Mouse (Mus musculus) thymus, adult 2 months (tissue): ENCODE data around the gene Btbd2. TPM values are rescaled to one million over a fixed set of nuclear protein-coding genes. Genes with fewer than 3 reads are reported as not detected.

Source experiments
- DNase-seq: peaks from one replicate; pipeline ENCODE4 v3.0.0; 2021
- H3K27ac ChIP-seq: fragments of 200-500 bp; 2 replicates; pipeline ENCODE4 v1.5.1; 2012; ENCODE audit warnings: low read length, control low read depth; ENCODE audit not compliant: control insufficient read depth, insufficient read depth
- H3K27me3 ChIP-seq: fragments of 200-500 bp; 2 replicates; pipeline ENCODE4 v1.6.1; 2012; ENCODE audit warnings: mild to moderate bottlenecking, low read length, moderate library complexity, mixed read lengths; ENCODE audit not compliant: control insufficient read depth, insufficient read depth
- H3K36me3 ChIP-seq: fragments of 200-500 bp; 2 replicates; pipeline ENCODE4 v1.6.1; 2012; ENCODE audit warnings: mild to moderate bottlenecking, low read length, moderate library complexity; ENCODE audit not compliant: control insufficient read depth, insufficient read depth
- H3K4me1 ChIP-seq: fragments of 200-500 bp; replicated peaks from 2 replicates; pipeline ENCODE4 v1.6.1; 2012; ENCODE audit warnings: low read length; ENCODE audit not compliant: control insufficient read depth, insufficient read depth
- H3K4me3 ChIP-seq: fragments of 200-500 bp; 2 replicates; pipeline ENCODE4 v1.5.1; 2012; ENCODE audit warnings: mild to moderate bottlenecking, low read length, control low read depth, moderate library complexity; ENCODE audit not compliant: control insufficient read depth, insufficient read depth
- CTCF ChIP-seq: fragments of 200-500 bp; IDR thresholded peaks from 2 replicates; pipeline ENCODE4 v1.5.1; 2012; ENCODE audit warnings: mild to moderate bottlenecking, control low read depth, low read length, moderate library complexity, borderline replicate concordance; ENCODE audit not compliant: control insufficient read depth, poor library complexity, insufficient read depth; ENCODE audit errors: extremely low read depth
- POLR2A ChIP-seq: fragments of 200-500 bp; IDR thresholded peaks from 2 replicates; pipeline ENCODE4 v1.6.1; 2012; ENCODE audit warnings: mild to moderate bottlenecking, low read length, control low read depth, moderate library complexity; ENCODE audit not compliant: control insufficient read depth, poor library complexity, insufficient read depth; ENCODE audit errors: extremely low read depth
- WGBS: fragments of 180-500 bp; shearing (Covaris S2); methylation state at CpG from one replicate; pipeline ENCODE4 v1.1.7; 2018; 5-methylcytosine and 5-hydroxymethylcytosine counted together
- polyA plus RNA-seq: library from polyadenylated mRNA; depleted of rRNA; stranded (reverse); fragments of >200 nt; gene quantifications from 2 replicates; pipeline ENCODE4 v1.2.3, GENCODE M21; 2012

Btbd2 gene
- polyA plus RNA-seq, 1 experiment = 94.7 TPM

GRCm38 (mm10) chr10:80701721-80702535, 45.1 kb upstream of the Btbd2 start, which contains the start of the genes Mob3a and Izumo4:
TSS of gene Mob3a (minus strand) at chr10:80701977.
TSS of gene Izumo4 (plus strand) at chr10:80702184.
- Histone ChIP-seq H3K27ac (peak within 1 kb of the TSS; percentile 94), H3K4me1 (peaks cover 39% of the 10 kb centered on the region), H3K27me3 (no peaks in the 10 kb centered on the region), H3K36me3 (0 out of 2 replicates have a peak, but pooled peaks cover under 1% of the 10 kb centered on the region), H3K4me3 (peak within 1 kb of the TSS; percentile 71)
- WGBS = under 1% methylated on average over 59 of the region's 59 CpGs
- peak; percentile 98 for DNase-seq
- TF ChIP-seq CTCF (peak; percentile 63; the same call in 1 of the 2 replicates), POLR2A (peak; percentile 16; the same call in 1 of the 2 replicates)

- peaks cover 51% of the 10 kb centered on the region for H3K4me1 ChIP-seq
- WGBS = 2% methylated on average over 4 of the region's 4 CpGs
- peak overlapping the region; percentile 52 for H3K4me3 ChIP-seq
- no peak for TF ChIP-seq POLR2A
- TF ChIP-seq CTCF = no peak
- H3K36me3 ChIP-seq = no peaks in the 10 kb centered on the region
- peak overlapping the region; percentile 94 for H3K27ac ChIP-seq
- H3K27me3 ChIP-seq = no peaks in the 10 kb centered on the region
- peak; percentile 66 for DNase-seq
Observed at GRCm38 (mm10) chr10:80700732-80701131, 43.9 kb upstream of the Btbd2 start.

GRCm38 (mm10) chr10:80700038-80700504, 43.2 kb upstream of the Btbd2 start:
- DNase-seq = peak; percentile 25
- WGBS = 10% methylated on average over 7 of the region's 7 CpGs
- Histone ChIP-seq H3K4me1 (peaks cover 55% of the 10 kb centered on the region), H3K27me3 (no peaks in the 10 kb centered on the region), H3K36me3 (no peaks in the 10 kb centered on the region), H3K4me3 (peak overlapping the region; percentile 52), H3K27ac (peak overlapping the region; percentile 94)
- TF ChIP-seq CTCF = no peak
- no peak for TF ChIP-seq POLR2A

GRCm38 (mm10) chr10:80698605-80699004, 41.7 kb upstream of the Btbd2 start:
- peak; percentile 34 for DNase-seq
- Histone ChIP-seq H3K4me3 (peak overlapping the region; percentile 7), H3K36me3 (no peaks in the 10 kb centered on the region), H3K4me1 (peaks cover 68% of the 10 kb centered on the region), H3K27me3 (no peaks in the 10 kb centered on the region), H3K27ac (peak overlapping the region; percentile 77)
- 54% methylated on average over 9 of the region's 9 CpGs for WGBS
- no peak for TF ChIP-seq CTCF
- no peak for TF ChIP-seq POLR2A

GRCm38 (mm10) chr10:80697812-80698211, 40.9 kb upstream of the Btbd2 start:
- no peak for TF ChIP-seq CTCF
- TF ChIP-seq POLR2A = no peak
- Histone ChIP-seq H3K36me3 (no peaks in the 10 kb centered on the region), H3K27ac (peak overlapping the region; percentile 77), H3K27me3 (no peaks in the 10 kb centered on the region), H3K4me3 (no peak overlapping the region), H3K4me1 (peaks cover 68% of the 10 kb centered on the region)
- 48% methylated on average over 9 of the region's 9 CpGs for WGBS
- DNase-seq = peak; percentile 30

GRCm38 (mm10) chr10:80697393-80697787, 40.5 kb upstream of the Btbd2 start:
- H3K4me3 ChIP-seq = no peak overlapping the region
- H3K4me1 ChIP-seq = peaks cover 70% of the 10 kb centered on the region

More at GRCm38 (mm10) chr10:80697393-80697787, 40.5 kb upstream of the Btbd2 start:
- H3K27ac ChIP-seq = peak overlapping the region; percentile 77
- H3K36me3 ChIP-seq = no peaks in the 10 kb centered on the region
- WGBS = 73% methylated on average over 8 of the region's 8 CpGs
- TF ChIP-seq CTCF (no peak), POLR2A (no peak)
- DNase-seq = no peak
- H3K27me3 ChIP-seq = no peaks in the 10 kb centered on the region
